Mouse (Mus musculus): ENCODE measurements at regions not wholly inside any gene's neighbourhood (a gene's known extent, or its start where the extent isn't known, plus 50 kb on each side); places are given as distances from the start of the nearest gene placed in this dataset.

DNA sequence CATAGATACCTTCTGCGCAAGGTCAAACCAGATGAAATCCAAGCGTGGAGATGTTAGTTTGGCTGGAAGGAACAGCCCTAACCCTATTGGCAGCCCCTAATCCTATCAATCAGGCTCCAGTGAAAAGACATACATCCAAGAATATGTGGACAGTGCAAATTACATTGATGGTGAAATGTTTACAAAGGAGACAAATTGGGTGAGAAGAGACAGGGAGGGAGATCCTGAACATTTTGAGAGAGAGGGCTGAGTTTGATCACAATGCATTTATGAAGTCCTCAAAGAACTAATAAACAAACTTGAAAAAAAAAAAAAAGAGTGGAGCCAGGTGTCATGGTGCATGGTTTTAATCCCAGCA lies 1228.5 kb upstream of the Tenm2 start:
- TF ChIP-seq CTCF (IDR thresholded peaks at IDR 0.05; ENCODE audit: low read depth), result no peak
- Histone ChIP-seq H3K4me3 (ENCODE audit: low read depth, low read length) (no peak overlapping the region), H3K27ac (ENCODE audit: low read depth, low read length) (no peak overlapping the region), H3K27me3 (replicated peaks; ENCODE audit: control insufficient read depth, insufficient read depth, low read length) (no peaks in the 10 kb centered on the region), H3K36me3 (ENCODE audit: control insufficient read depth, insufficient read depth) (no peaks in the 10 kb centered on the region), H3K4me1 (replicated peaks; ENCODE audit: control insufficient read depth, insufficient read depth, low read length) (no peaks in the 10 kb centered on the region), H3K9ac (ENCODE audit: low read depth, low read length) (no peak overlapping the region), H3K9me3 (ENCODE audit: control insufficient read depth) (no peaks in the 10 kb centered on the region), H3K4me2 (replicated peaks; ENCODE audit: low read depth) (no peak overlapping the region)
- ATAC-seq, result no peak
- whole genome bisulfite sequencing, result 63% methylated on average over 2 of the region's 2 CpGs

DNA sequence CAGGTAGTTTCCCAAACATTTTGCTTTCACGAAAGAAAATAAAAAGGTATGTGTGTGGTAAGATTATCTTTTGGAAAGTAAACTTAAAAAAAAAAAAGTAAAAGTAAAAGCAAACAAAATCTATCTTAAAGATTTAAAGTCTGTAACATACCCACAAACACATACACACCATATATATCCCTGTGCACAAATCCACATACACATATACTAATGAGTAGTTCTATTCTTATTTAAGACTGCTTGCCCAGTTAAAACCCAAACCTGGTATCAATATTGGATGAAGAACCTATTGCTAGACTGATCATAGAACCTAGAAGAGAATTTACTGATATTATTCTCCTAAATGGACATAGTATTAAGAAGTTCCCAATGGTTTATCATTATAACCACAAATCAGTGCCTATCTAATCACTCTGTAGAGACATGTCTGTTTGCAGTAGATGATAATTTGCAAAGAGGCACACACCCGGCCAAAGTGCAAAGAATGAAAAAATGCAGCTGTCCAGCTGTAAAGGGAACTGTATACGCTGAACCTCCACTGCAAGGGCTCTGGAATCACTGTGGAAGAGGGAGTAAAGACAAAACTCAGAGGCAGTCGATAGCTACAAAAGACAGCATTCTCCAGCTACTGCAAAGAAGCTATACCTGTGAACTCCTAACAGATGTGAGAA lies 1227.9 kb upstream of the Tenm2 start:
- Histone ChIP-seq H3K9me3 (ENCODE audit: control insufficient read depth) (no peaks in the 10 kb centered on the region), H3K27ac (ENCODE audit: low read depth, low read length) (no peak overlapping the region), H3K9ac (ENCODE audit: low read depth, low read length) (no peak overlapping the region), H3K27me3 (replicated peaks; ENCODE audit: control insufficient read depth, insufficient read depth, low read length) (no peaks in the 10 kb centered on the region), H3K36me3 (ENCODE audit: control insufficient read depth, insufficient read depth) (no peaks in the 10 kb centered on the region), H3K4me2 (replicated peaks; ENCODE audit: low read depth) (no peak overlapping the region), H3K4me3 (ENCODE audit: low read depth, low read length) (no peak overlapping the region), H3K4me1 (replicated peaks; ENCODE audit: control insufficient read depth, insufficient read depth, low read length) (no peaks in the 10 kb centered on the region)
- no peak for ATAC-seq
- TF ChIP-seq CTCF (IDR thresholded peaks at IDR 0.05; ENCODE audit: low read depth), result no peak
- WGBS, result 10% methylated on average over 4 of the region's 4 CpGs

DNA sequence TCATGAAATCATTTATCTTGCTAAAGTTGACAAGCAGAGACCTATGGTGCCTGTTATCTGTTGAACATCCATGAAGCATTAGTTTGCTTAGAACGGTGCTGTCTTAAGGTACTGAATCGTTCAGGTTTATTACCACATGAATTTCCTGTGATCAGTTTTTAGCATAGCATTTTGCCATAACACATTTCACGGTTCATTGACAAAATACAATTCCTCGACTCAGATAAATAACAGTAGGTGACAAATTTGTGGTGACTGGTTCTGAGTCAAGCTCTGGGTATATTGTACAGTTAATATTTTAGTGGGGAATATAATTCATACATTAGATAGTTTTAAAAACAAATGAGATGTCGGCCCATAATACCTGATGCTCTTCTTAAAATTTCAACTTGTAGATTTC lies 1207.5 kb upstream of the Tenm2 start:
- no peak for TF ChIP-seq CTCF (IDR thresholded peaks at IDR 0.05; ENCODE audit: low read depth)
- no peak overlapping the region for H3K4me2 ChIP-seq (replicated peaks; ENCODE audit: low read depth)
- 72% methylated on average over 5 of the region's 5 CpGs for WGBS
- H3K36me3 ChIP-seq (ENCODE audit: control insufficient read depth, insufficient read depth), result no peaks in the 10 kb centered on the region
- no peaks in the 10 kb centered on the region for H3K9me3 ChIP-seq (ENCODE audit: control insufficient read depth)
- no peak for ATAC-seq
- no peak overlapping the region for H3K4me3 ChIP-seq (ENCODE audit: low read depth, low read length)
- no peak overlapping the region for H3K9ac ChIP-seq (ENCODE audit: low read depth, low read length)
- no peaks in the 10 kb centered on the region for H3K4me1 ChIP-seq (replicated peaks; ENCODE audit: control insufficient read depth, insufficient read depth, low read length)
- no peaks in the 10 kb centered on the region for H3K27me3 ChIP-seq (replicated peaks; ENCODE audit: control insufficient read depth, insufficient read depth, low read length)
- no peak overlapping the region for H3K27ac ChIP-seq (ENCODE audit: low read depth, low read length)

DNA sequence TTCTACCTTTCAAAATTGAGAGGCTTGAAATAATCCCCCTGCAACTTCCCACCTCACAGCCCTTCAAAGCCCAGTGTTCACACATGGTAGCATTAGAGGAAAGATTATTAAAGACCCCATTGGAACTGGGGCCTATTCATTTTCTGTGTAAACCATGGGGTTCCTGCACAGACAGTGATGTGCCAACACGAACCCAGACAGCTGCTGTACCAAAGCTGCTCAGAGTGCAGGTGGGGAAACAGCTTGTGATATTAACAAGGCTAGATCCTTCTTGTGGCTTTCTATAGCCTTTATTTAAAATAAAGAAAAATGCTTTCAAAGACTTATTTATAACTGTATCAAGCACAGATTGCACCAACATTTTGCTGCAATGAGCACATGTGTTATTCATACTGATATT lies 1174.5 kb upstream of the Tenm2 start:
- TF ChIP-seq CTCF (IDR thresholded peaks at IDR 0.05; ENCODE audit: low read depth), result no peak
- H3K9me3 ChIP-seq (ENCODE audit: control insufficient read depth), result no peaks in the 10 kb centered on the region
- no peak overlapping the region for H3K9ac ChIP-seq (ENCODE audit: low read depth, low read length)
- H3K36me3 ChIP-seq (ENCODE audit: control insufficient read depth, insufficient read depth), result no peaks in the 10 kb centered on the region
- no peaks in the 10 kb centered on the region for H3K4me1 ChIP-seq (replicated peaks; ENCODE audit: control insufficient read depth, insufficient read depth, low read length)
- WGBS, result 60% methylated on average over 1 of the region's 1 CpGs
- H3K27me3 ChIP-seq (replicated peaks; ENCODE audit: control insufficient read depth, insufficient read depth, low read length), result no peaks in the 10 kb centered on the region
- ATAC-seq, result no peak
- no peak overlapping the region for H3K4me2 ChIP-seq (replicated peaks; ENCODE audit: low read depth)
- no peak overlapping the region for H3K4me3 ChIP-seq (ENCODE audit: low read depth, low read length)
- H3K27ac ChIP-seq (ENCODE audit: low read depth, low read length), result no peak overlapping the region

DNA sequence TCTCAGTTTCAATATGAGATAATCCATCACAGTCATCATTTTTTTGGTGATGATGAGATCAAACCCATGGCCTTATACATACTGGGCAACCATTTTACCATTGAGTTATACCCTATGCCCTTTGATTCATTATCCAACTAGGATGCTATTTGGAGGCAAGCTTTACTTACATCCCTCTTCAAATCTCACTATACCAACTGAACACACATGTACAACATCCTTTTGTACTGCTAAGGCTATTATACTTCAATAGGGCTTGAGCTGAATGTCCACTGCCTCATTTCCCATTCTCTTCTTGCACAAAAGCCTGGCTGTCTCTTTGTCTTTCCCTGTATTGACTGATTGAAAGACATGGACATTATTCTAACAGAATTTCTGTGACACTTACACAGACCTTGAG lies 1162.0 kb upstream of the Tenm2 start:
- H3K27ac ChIP-seq (ENCODE audit: low read depth, low read length), result no peak overlapping the region
- ATAC-seq, result no peak
- H3K9me3 ChIP-seq (ENCODE audit: control insufficient read depth), result no peaks in the 10 kb centered on the region
- no peaks in the 10 kb centered on the region for H3K27me3 ChIP-seq (replicated peaks; ENCODE audit: control insufficient read depth, insufficient read depth, low read length)
- no peak overlapping the region for H3K4me2 ChIP-seq (replicated peaks; ENCODE audit: low read depth)
- no peaks in the 10 kb centered on the region for H3K36me3 ChIP-seq (ENCODE audit: control insufficient read depth, insufficient read depth)
- H3K4me1 ChIP-seq (replicated peaks; ENCODE audit: control insufficient read depth, insufficient read depth, low read length), result no peaks in the 10 kb centered on the region
- H3K9ac ChIP-seq (ENCODE audit: low read depth, low read length), result no peak overlapping the region
- no peak overlapping the region for H3K4me3 ChIP-seq (ENCODE audit: low read depth, low read length)
- no peak for TF ChIP-seq CTCF (IDR thresholded peaks at IDR 0.05; ENCODE audit: low read depth)

- H3K36me3 ChIP-seq (ENCODE audit: control insufficient read depth, insufficient read depth), result no peaks in the 10 kb centered on the region
- peak; percentile 45; the same call in 1 of the 2 replicates for ATAC-seq
- H3K4me1 ChIP-seq (replicated peaks; ENCODE audit: control insufficient read depth, insufficient read depth, low read length), result no peaks in the 10 kb centered on the region
- TF ChIP-seq CTCF (IDR thresholded peaks at IDR 0.05; ENCODE audit: low read depth), result no peak
- no peaks in the 10 kb centered on the region for H3K27me3 ChIP-seq (replicated peaks; ENCODE audit: control insufficient read depth, insufficient read depth, low read length)
- no peak overlapping the region for H3K4me2 ChIP-seq (replicated peaks; ENCODE audit: low read depth)
- H3K9me3 ChIP-seq (ENCODE audit: control insufficient read depth), result no peaks in the 10 kb centered on the region
- 49% methylated on average over 2 of the region's 2 CpGs for WGBS
- H3K27ac ChIP-seq (ENCODE audit: low read depth, low read length), result no peak overlapping the region
- no peak overlapping the region for H3K9ac ChIP-seq (ENCODE audit: low read depth, low read length)
- H3K4me3 ChIP-seq (ENCODE audit: low read depth, low read length), result no peak overlapping the region
These were observed 1151.2 kb upstream of the Tenm2 start for GRCm38 (mm10) chr11:38386958-38387357.

DNA sequence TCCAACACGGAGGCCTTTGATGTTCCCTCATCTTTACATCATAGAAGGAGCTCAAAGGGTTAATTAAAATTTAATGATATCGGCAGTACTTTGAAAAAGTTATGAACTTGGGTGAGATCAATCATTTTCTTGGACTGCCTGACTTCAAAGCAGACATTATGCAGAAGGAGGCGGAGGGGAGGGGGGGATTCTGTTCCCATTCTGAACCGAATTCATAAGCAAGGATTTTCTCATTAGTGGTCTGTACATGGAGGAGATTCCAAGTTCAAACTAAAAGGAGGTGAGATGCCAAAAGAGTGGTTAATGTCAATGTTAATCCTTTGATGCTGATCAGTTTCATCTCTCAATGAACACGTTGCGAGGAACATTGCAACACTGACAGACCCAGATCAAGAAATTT lies 1110.7 kb upstream of the Tenm2 start:
- no peak overlapping the region for H3K4me3 ChIP-seq (ENCODE audit: low read depth, low read length)
- H3K4me1 ChIP-seq (replicated peaks; ENCODE audit: control insufficient read depth, insufficient read depth, low read length), result no peaks in the 10 kb centered on the region
- TF ChIP-seq CTCF (IDR thresholded peaks at IDR 0.05; ENCODE audit: low read depth), result no peak
- H3K9ac ChIP-seq (ENCODE audit: low read depth, low read length), result no peak overlapping the region
- H3K27me3 ChIP-seq (replicated peaks; ENCODE audit: control insufficient read depth, insufficient read depth, low read length), result no peaks in the 10 kb centered on the region
- H3K36me3 ChIP-seq (ENCODE audit: control insufficient read depth, insufficient read depth), result no peaks in the 10 kb centered on the region
- no peak for ATAC-seq
- no peaks in the 10 kb centered on the region for H3K9me3 ChIP-seq (ENCODE audit: control insufficient read depth)
- H3K27ac ChIP-seq (ENCODE audit: low read depth, low read length), result no peak overlapping the region
- 83% methylated on average over 6 of the region's 6 CpGs for WGBS
- H3K4me2 ChIP-seq (replicated peaks; ENCODE audit: low read depth), result no peak overlapping the region

Measured in intestine, postnatal 0 days (tissue).